Mouse (Mus musculus): ENCODE results near the gene Gm38392.
"Not testable (repeated sequence)": the region's sequence is repeated elsewhere in the genome, so short reads cannot be mapped to it uniquely, and the experiment has no call there.

The Gm38392 gene

GRCm38 (mm10) chr3:88276529-88277143 is 10.4 kb downstream of the Gm38392 start:
- no peak for DNase-seq (ENCODE audit: low spot score)

GRCm38 (mm10) chr3:88276121-88276520 is 10.9 kb downstream of the Gm38392 start:
- DNase-seq (ENCODE audit: low spot score) = no peak

- no peak for DNase-seq (ENCODE audit: low spot score)
These were observed 13.0 kb downstream of the Gm38392 start for GRCm38 (mm10) chr3:88274002-88274401.

GRCm38 (mm10) chr3:88271859-88272258 is 15.2 kb downstream of the Gm38392 start:
- DNase-seq (ENCODE audit: low spot score) = no peak

GRCm38 (mm10) chr3:88271298-88271697 is 15.7 kb downstream of the Gm38392 start:
- not testable (repeated sequence) for DNase-seq (ENCODE audit: low spot score)

- no peak for DNase-seq (ENCODE audit: low spot score)
These were observed 18.0 kb downstream of the Gm38392 start for GRCm38 (mm10) chr3:88268991-88269390.

GRCm38 (mm10) chr3:88268014-88268413 is 19.0 kb downstream of the Gm38392 start:
- not testable (repeated sequence) for DNase-seq (ENCODE audit: low spot score)

- DNase-seq (ENCODE audit: low spot score) = no peak
These were observed 24.7 kb downstream of the Gm38392 start for GRCm38 (mm10) chr3:88262346-88262745.

GRCm38 (mm10) chr3:88256382-88256781 is 30.6 kb downstream of the Gm38392 start:
- no peak for DNase-seq (ENCODE audit: low spot score)

GRCm38 (mm10) chr3:88255950-88256349 is 31.1 kb downstream of the Gm38392 start:
- DNase-seq (ENCODE audit: low spot score) = no peak

GRCm38 (mm10) chr3:88254268-88254926 is 32.6 kb downstream of the Gm38392 start, which contains the start of gene Rhbg:
TSS of gene Rhbg (minus strand) at chr3:88254709.
- no peak for DNase-seq (ENCODE audit: low spot score)

- DNase-seq (ENCODE audit: low spot score) = no peak
These were observed 34.3 kb downstream of the Gm38392 start for GRCm38 (mm10) chr3:88252739-88253138.

GRCm38 (mm10) chr3:88248406-88248805 is 38.6 kb downstream of the Gm38392 start:
- no peak for DNase-seq (ENCODE audit: low spot score)

- DNase-seq (ENCODE audit: low spot score) = no peak
These were observed 39.3 kb downstream of the Gm38392 start for GRCm38 (mm10) chr3:88247666-88248065.

GRCm38 (mm10) chr3:88245811-88246210 is 41.2 kb downstream of the Gm38392 start:
- peak; percentile 37 for DNase-seq (ENCODE audit: low spot score)

- no peak for DNase-seq (ENCODE audit: low spot score)
These were observed 42.9 kb downstream of the Gm38392 start for GRCm38 (mm10) chr3:88244071-88244470.

GRCm38 (mm10) chr3:88242531-88242930 is 44.5 kb downstream of the Gm38392 start:
- peak; percentile 30 for DNase-seq (ENCODE audit: low spot score)

- no peak for DNase-seq (ENCODE audit: low spot score)
These were observed 45.8 kb downstream of the Gm38392 start for GRCm38 (mm10) chr3:88241045-88241786.

GRCm38 (mm10) chr3:88239446-88239845 is 47.6 kb downstream of the Gm38392 start:
- DNase-seq (ENCODE audit: low spot score) = no peak

- DNase-seq (ENCODE audit: low spot score) = no peak
These were observed 48.1 kb downstream of the Gm38392 start for GRCm38 (mm10) chr3:88238866-88239391.

GRCm38 (mm10) chr3:88237556-88238194 is 49.3 kb downstream of the Gm38392 start:
- DNase-seq (ENCODE audit: low spot score) = no peak

GRCm38 (mm10) chr3:88237161-88237555 is 49.9 kb downstream of the Gm38392 start:
- DNase-seq (ENCODE audit: low spot score) = no peak

Data from urinary bladder, postnatal 10 days (tissue).